Mouse (Mus musculus) layer of hippocampus, adult 8-10 months (tissue): ENCODE results near the gene Slc46a1. TPM values are rescaled to one million over a fixed set of nuclear protein-coding genes. Genes with fewer than 3 reads are reported as not detected.
A peak's percentile ranks its signal among the peaks of the same experiment; 100 is the strongest.

Source experiments
- DNase-seq, 2 experiments: peaks; one replicate each; pipeline ENCODE4 v3.0.0; 2022; ENCODE audit warnings: low spot score in 2 of 2
- total RNA-seq, 4 experiments: library from RNA; stranded (reverse); gene quantifications; 2 replicates each; pipeline ENCODE4 v1.2.4; 2022

Slc46a1 gene
- total RNA-seq, 4 experiments from 2014 or later, result 8.1 to 16.1 (median 11.1) TPM

DNA sequence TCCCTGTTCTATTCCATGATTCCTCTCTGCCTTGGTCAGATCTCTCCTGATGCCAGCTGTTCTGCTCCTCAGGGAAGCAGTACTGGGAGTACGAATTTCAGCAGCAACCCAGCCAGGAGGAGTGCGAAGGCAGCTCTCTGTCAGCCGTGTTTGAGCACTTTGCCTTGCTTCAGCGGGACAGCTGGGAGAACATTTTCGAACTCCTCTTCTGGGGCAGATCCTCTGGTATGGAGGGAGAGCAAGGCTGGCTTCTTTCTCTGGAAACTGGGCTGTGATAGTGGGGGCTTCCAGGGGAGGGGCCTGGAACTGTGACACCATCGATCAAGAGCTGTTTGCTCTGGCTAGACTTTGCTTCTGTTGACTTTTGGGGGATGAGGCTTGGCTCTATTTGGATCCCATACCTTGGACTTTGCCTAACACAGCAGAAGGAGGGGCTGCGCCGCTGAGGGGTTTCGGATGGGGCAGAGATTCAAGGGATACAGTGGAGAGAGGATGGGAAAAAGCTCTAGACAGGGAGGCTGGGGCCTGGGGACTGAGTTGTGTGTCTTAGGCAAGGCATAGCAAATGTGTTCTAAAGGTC, 35.2 kb downstream of the Slc46a1 start:
- no peak for DNase-seq

DNA sequence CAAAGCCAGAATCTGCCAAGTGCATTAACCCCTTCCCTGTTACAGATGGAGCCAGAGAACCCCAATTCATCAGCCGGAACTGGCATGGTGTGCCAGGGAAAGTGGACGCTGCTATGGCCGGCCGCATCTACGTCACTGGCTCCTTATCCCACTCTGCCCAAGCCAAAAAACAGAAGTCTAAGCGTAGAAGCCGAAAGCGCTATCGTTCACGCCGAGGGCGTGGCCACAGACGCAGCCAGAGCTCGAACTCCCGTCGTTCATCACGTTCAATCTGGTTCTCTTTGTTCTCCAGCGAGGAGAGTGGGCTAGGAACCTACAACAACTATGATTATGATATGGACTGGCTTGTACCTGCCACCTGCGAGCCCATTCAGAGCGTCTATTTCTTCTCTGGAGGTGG, 36.0 kb downstream of the Slc46a1 start:
- DNase-seq, result no peak

DNA sequence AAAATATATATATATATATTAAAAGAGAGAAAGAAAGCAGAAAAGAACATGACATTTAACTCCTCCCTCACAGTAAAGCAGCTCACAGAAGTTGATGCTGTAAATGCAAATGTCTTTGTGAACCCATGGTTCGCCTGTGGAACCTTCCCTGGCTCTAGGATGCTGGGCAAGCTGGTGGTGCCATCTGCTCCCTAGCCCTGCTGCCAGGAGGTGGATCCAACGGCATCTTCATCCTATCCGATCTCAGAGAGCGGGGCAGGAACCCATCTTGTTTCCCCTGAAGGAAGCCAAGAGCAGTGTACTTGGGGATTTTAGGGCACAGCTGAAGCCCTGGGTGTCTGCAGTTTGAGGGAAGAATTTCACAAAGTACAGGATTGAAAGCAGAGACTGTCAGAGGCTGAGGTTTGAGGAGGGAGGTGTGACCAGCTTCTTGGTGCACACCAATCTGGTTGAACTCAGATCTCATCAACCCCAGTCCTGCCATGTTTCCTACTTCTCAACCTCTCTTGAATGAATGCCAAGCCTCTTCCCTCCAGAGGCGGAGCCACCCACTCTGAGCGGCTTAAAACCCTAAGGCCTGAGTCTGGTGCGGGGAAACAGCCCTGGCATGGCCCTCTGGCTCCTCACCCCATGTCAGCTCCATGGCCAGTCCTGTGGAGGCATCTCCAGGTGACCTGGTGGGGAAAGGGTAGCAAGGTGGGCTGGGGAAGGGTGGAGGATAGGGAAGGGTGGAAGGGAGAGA, 37.6 kb downstream of the Slc46a1 start, which contains the start of gene Sebox:
Sebox (plus strand) TSS at position 539 of the 742 bp plus-strand sequence.
- DNase-seq, result peak; percentile 56 to 62

DNA sequence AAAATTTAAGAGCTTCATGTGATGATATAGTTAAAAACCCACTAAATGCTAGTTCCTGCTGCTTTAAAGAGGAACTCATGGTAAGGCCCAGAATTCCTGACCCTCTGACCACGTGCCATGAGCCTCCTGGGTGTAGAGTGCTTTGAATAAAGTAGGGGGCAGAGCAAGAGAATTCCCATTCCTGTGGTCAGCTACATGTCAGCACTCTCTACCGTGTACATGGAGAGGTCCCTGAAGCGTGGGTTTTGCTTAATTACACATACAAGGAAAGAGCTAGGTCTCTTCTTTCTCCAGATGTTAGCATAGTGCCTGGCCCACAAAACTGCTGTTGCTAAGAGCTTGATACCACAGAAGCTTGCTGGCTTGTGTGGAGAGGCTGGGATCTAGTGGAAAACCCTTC, 39.9 kb downstream of the Slc46a1 start:
- DNase-seq, result no peak

DNA sequence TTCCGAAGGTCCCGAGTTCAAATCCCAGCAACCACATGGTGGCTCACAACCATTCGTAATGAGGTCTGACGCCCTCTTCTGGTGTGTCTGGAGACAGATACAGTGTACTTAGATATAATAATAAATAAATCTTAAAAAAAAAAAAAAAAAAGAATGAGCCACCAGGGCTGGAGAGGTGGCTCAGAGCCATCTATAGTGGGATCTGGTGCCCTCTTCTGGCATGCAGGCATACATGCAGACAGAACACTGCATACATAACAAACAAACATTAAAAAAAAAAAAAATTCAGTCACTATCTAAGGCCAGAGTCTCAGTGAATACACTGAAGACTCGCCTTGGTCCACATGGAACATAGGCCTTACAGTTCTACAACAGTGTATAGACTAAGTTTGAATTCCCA, 43.7 kb downstream of the Slc46a1 start:
- no peak for DNase-seq

DNA sequence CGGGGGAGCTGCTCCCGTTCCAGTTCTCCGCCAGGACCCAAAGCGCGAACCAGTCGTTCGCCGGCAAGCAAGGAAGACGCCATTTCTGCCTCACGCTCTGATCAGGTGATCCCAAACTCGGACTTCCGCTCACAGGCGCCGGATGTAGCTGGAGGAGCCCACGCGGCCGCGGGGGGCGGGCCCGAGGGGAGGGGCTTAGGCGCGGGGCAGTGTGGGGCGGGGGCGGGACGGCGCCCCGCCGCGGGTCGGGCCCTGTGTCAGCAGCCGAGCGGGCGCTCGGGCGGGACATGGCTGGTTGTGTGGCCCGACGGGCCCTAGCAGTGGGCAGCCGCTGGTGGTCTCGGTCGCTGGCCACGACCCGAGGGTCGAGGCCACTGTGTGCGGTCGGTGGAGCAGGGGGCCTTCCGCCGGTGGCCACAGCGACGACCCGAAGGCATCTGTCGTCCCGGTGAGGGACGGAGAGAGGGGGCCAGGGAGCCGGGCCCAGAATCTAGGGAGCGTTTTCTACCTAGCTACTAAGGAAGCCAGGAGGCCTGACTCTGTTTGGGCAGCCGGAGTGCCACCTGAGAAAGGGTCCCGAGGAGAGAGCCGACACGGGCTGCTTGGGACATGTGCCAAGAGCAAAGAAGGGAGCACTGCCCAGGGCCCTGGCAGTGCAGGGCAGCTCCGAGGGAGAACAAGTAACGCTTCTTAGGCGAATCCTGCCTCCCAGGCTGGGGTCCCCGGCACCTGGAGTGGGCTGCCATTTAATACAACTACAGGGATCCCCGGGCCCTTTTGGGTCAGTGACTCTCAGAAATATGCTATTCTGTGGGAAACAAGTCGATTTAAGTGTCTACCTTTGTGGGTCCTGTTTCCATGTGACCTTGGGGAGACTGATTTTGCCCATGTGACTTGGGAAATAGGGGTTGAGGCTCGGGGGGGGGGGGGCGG, 46.8 kb downstream of the Slc46a1 start, which contains the start of the genes Tmem199 and Poldip2:
Tmem199 (minus strand) TSS at position 148 of the 933 bp plus-strand sequence.
Poldip2 (plus strand) TSS at position 169 of the 933 bp plus-strand sequence.
- peak; percentile 81 to 85 for DNase-seq

DNA sequence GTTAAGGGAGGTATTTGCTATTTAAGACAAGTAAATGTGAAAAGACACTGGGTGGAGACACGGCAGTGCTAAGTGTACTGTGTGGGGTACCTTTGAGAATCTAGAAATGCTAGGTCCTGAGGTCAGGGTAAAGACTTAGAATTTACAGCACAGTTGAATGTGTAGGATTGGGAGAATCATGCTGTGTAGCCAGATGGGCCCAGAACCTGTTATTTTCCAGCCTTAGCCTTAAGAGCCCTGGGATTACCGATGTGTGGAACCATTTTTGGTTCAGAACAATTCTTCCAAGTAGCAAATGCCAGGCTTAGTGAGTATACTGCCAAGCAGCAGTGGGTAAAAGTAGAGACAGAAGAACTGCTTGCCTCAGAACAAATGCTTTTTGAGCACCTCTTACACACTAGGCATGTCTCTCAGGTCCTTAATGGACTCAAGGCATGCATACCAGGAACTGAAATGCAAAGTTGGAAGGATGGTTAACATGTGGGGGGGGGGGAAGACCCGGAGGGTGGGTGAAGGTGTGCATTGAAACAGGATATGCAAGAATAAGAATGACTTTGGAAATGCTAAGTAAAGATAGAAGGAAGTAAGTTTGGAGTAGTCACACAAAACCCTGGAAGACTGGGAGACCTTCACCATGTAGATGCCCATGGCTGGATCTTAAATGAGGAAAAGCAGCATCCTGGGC, 47.8 kb downstream of the Slc46a1 start:
- DNase-seq, result no peak

DNA sequence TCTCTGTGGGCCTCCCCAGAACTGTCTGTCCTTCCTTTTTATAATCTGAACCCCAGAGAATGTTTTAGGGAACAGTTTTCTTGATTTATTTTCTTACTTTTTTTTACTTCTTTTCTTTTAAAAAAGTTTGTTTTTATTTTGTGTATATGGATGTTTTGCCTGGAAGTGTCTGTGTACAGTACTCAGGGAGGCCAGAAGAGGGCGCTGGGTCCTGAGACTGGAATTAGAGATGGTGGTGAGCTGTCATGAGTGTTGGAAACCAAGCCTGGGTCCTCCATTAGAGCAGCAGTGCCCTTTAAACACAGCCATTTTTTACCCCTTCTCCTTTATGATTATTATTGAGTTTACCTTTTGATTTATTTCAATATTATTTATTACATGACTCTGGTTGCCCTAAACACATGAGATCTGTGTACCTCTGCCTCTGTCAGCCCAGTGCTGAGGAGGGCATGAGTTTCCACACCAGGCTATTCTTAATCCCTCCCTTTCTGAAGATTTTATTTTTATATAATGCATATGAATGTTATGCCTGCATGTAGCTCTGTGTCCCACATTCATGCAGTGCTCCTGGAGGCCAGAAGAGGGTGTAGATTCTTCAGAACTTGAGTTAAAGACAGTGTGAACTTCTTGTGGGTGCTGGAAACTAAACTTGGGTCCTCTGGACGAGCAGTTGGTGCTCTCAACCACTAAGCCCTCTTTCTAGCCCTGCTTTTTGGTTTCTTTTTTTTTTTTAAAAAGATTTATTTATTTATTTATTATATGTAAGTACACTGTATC, 50.2 kb downstream of the Slc46a1 start:
- DNase-seq, result no peak

DNA sequence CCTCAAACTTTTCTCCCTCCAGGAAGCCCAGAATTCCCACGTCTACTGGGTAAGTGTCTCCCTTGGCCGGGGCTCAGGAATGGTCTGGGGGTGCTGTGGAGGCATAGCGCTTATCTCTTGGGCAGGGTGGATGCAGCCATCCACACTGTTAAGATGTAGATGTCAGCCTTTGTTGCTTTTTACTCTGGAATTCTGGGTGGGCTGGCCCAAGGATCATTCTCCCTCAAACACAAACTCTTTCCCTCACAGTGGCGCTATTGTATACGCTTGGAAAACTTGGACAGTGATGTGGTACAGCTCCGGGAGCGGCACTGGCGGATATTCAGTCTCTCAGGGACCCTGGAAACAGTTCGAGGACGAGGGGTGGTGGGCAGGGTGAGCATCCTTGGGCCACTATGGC, 53.4 kb downstream of the Slc46a1 start:
- no peak for DNase-seq

Other genes starting within 250 kb of the Slc46a1 start
- gene Sdf2, start 220.0 kb upstream of the Slc46a1 start, total RNA-seq, result 10 to 100 TPM; 61.6 to 67.7 (median 62.3) TPM
- gene Supt6, start 219.7 kb upstream of the Slc46a1 start, total RNA-seq, result 100 to 1,000 TPM; 124 to 126 (median 125) TPM
- 100 to 1,000 TPM; 181 to 208 (median 193) TPM for gene 2610507B11Rik, start 203.9 kb upstream of the Slc46a1 start, total RNA-seq
- gene BC030499, start 174.9 kb upstream of the Slc46a1 start, total RNA-seq, result 10 to 100 TPM in 1 of 4 experiments, 1 to 10 TPM in 3; 4.3 to 11.8 (median 7.3) TPM
- 1 to 10 TPM; 5.8 to 9.4 (median 7.1) TPM for gene Spag5, start 164.2 kb upstream of the Slc46a1 start, total RNA-seq
- gene Aldoc, start 142.7 kb upstream of the Slc46a1 start, total RNA-seq, result 1,000 to 10,000 TPM in 1 of 4 experiments, 100 to 1,000 TPM in 3; 734 to 1,027 (median 804) TPM
- 10 to 100 TPM; 58.9 to 64.6 (median 62.2) TPM for gene Pigs, start 137.3 kb upstream of the Slc46a1 start, total RNA-seq
- gene Unc119, start 122.2 kb upstream of the Slc46a1 start, total RNA-seq, result 10 to 100 TPM; 30.9 to 37.3 (median 34.9) TPM
- under 1 TPM in 1 of 4 experiments, not detected in 3; 0.10 TPM for gene Foxn1, start 79.1 kb upstream of the Slc46a1 start, total RNA-seq
- gene Slc13a2, start 43.5 kb upstream of the Slc46a1 start, total RNA-seq, result not detected
- gene Sarm1, start 32.1 kb downstream of the Slc46a1 start, total RNA-seq, result 10 to 100 TPM; 32.9 to 40.8 (median 37.7) TPM
- 10 to 100 TPM; 66.0 to 84.5 (median 78.0) TPM for gene Vtn, start 33.4 kb downstream of the Slc46a1 start, total RNA-seq
- 1 to 10 TPM; 2.4 to 4.8 (median 4.0) TPM for gene Sebox, start 37.8 kb downstream of the Slc46a1 start, total RNA-seq
- 10 to 100 TPM; 46.7 to 52.3 (median 49.9) TPM for gene Tmem199, start 46.5 kb downstream of the Slc46a1 start, total RNA-seq
- 100 to 1,000 TPM; 106 to 123 (median 116) TPM for gene Poldip2, start 46.5 kb downstream of the Slc46a1 start, total RNA-seq
- 10 to 100 TPM; 29.9 to 32.6 (median 30.7) TPM for gene Tnfaip1, start 70.6 kb downstream of the Slc46a1 start, total RNA-seq
- 10 to 100 TPM; 68.0 to 73.9 (median 73.6) TPM for gene Ift20, start 70.7 kb downstream of the Slc46a1 start, total RNA-seq
- gene Tmem97, start 85.1 kb downstream of the Slc46a1 start, total RNA-seq, result 10 to 100 TPM; 12.9 to 16.4 (median 15.1) TPM
- gene Nlk, start 231.7 kb downstream of the Slc46a1 start, total RNA-seq, result 10 to 100 TPM; 37.1 to 48.0 (median 44.3) TPM